Mouse (Mus musculus) megakaryocyte-erythroid progenitor cell, adult 5-6 weeks (primary cell): ENCODE measurements around the gene 1700030K09Rik. TPM values are rescaled to one million over a fixed set of nuclear protein-coding genes. Genes with fewer than 3 reads are reported as not detected.

Experiments
- ATAC-seq: replicated peaks from 2 replicates; pipeline ENCODE4 v1.8.0; 2016; ENCODE audit warnings: mild to moderate bottlenecking, inconsistent platforms; ENCODE audit not compliant: severe bottlenecking, poor library complexity, low FRiP score, low TSS enrichment
- total RNA-seq, 2 experiments: library from RNA; stranded (forward) in 1 of 2; stranded (reverse) in 1 of 2; fragments of 200-1000, 215-1000 nt in 1 of 2; fragments of >200 nt in 1 of 2; fragmentation: Nextera tagmentation in 1 of 2; gene quantifications; 2 replicates each; pipeline ENCODE4 v1.2.3; 2014 to 2017

The 1700030K09Rik gene
- total RNA-seq, 2 experiments from 2014 or later, result 5.4 to 6.9 TPM

DNA sequence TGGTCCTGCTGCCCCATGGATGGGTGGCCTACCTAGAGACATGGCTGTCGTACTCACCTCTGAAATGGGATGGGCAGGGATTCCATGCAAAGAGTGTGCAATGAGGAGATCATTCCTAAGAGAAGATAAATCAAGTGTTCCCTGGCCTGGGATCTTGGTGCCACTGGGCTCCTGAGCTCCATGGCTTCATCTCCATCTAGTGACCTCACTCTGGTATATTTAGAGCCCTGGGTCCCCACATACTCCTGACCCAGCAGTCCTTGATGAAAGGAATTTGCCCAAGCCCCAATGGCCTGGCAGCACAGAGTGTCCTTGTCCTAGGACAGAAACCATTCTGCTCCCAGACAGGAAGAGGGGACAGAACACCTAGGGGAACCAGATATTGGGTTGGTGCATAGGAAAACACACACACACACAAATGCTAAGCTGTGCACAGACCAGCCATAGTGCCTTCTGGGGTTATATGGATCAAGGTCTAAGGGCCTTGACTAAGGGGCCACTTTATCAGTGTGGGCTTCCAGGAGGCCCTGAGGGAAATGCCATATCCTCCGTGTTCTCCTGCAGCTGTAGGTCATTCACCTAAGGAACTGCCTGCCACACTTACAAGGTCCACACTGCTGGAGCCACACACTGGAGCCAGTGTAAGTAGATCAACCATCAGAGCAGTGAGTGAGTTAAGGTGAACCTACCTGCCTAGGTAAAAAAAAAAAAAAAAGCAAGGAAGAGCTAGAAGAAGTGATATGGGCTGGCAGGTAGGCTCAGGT, 56.0 kb downstream of the 1700030K09Rik start:
- ATAC-seq, result no peak

GRCm38 (mm10) chr8:72500521-72500931, 56.8 kb downstream of the 1700030K09Rik start:
- ATAC-seq, result no peak

DNA sequence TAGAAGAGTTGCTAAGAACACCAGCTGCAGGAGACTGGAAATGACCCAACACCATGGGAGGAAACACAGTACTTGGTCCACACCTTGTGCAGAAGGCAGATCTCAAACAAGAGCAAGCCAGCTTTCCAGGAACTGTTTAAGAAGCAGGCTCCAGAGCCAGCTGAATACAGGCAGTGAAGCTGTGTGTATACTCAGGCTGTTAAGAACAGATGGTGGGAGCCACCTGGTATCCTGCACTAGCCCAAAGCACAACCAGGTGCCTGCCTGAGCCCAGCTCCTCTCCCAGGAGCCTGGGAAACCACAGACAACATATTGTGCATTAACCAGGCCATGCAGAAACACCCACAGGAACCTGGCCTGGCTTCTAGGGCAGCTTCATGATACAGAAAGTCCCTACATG, 60.5 kb downstream of the 1700030K09Rik start:
- ATAC-seq, result no peak

- ATAC-seq, result peak; percentile 66
These were observed 61.1 kb downstream of the 1700030K09Rik start for GRCm38 (mm10) chr8:72504637-72505314.

GRCm38 (mm10) chr8:72507505-72507904, 63.8 kb downstream of the 1700030K09Rik start:
- ATAC-seq, result no peak

Other genes with a start within 250 kb of the 1700030K09Rik start
- gene Cib3, start 231.0 kb upstream of the 1700030K09Rik start, total RNA-seq (2014; fragmentation: Nextera tagmentation), result not detected in 2 replicates
- not detected in 2 replicates for gene Cib3, start 231.0 kb upstream of the 1700030K09Rik start, total RNA-seq (2017)
- gene Gm11034, start 230.2 kb upstream of the 1700030K09Rik start, total RNA-seq (2014; fragmentation: Nextera tagmentation), result not detected in 2 replicates
- gene Gm11034, start 230.2 kb upstream of the 1700030K09Rik start, total RNA-seq (2017), result not detected in 2 replicates
- 42.0 and 49.1 TPM in 2 replicates for gene Fam32a, start 224.2 kb upstream of the 1700030K09Rik start, total RNA-seq (2014; fragmentation: Nextera tagmentation)
- 47.2 and 58.1 TPM in 2 replicates for gene Fam32a, start 224.2 kb upstream of the 1700030K09Rik start, total RNA-seq (2017)
- gene Ap1m1, start 203.9 kb upstream of the 1700030K09Rik start, total RNA-seq (2014; fragmentation: Nextera tagmentation), result 110 and 155 TPM in 2 replicates
- 63.6 and 64.8 TPM in 2 replicates for gene Ap1m1, start 203.9 kb upstream of the 1700030K09Rik start, total RNA-seq (2017)
- 6.8 and 12.5 TPM in 2 replicates for gene Gm10282, start 138.6 kb upstream of the 1700030K09Rik start, total RNA-seq (2014; fragmentation: Nextera tagmentation)
- gene Gm10282, start 138.6 kb upstream of the 1700030K09Rik start, total RNA-seq (2017), result 7.4 and 11.2 TPM in 2 replicates
- 4.0 and 4.4 TPM in 2 replicates for gene Klf2, start 124.8 kb upstream of the 1700030K09Rik start, total RNA-seq (2014; fragmentation: Nextera tagmentation)
- 2.3 and 5.1 TPM in 2 replicates for gene Klf2, start 124.8 kb upstream of the 1700030K09Rik start, total RNA-seq (2017)
- 83.6 and 114 TPM in 2 replicates for gene Eps15l1, start 22.4 kb upstream of the 1700030K09Rik start, total RNA-seq (2014; fragmentation: Nextera tagmentation)
- gene Eps15l1, start 22.4 kb upstream of the 1700030K09Rik start, total RNA-seq (2017), result 28.8 and 37.5 TPM in 2 replicates
- gene Calr3, start within 50 bp of the 1700030K09Rik start, total RNA-seq (2014; fragmentation: Nextera tagmentation), result 0.47 and 0.79 TPM in 2 replicates
- gene Calr3, start within 50 bp of the 1700030K09Rik start, total RNA-seq (2017), result 3.3 and 6.2 TPM in 2 replicates
- 118 and 132 TPM in 2 replicates for gene Cherp, start 31.3 kb downstream of the 1700030K09Rik start, total RNA-seq (2014; fragmentation: Nextera tagmentation)
- 15.6 and 34.7 TPM in 2 replicates for gene Cherp, start 31.3 kb downstream of the 1700030K09Rik start, total RNA-seq (2017)
- 16.7 and 18.8 TPM in 2 replicates for gene Slc35e1, start 48.7 kb downstream of the 1700030K09Rik start, total RNA-seq (2014; fragmentation: Nextera tagmentation)
- 11.5 and 15.4 TPM in 2 replicates for gene Slc35e1, start 48.7 kb downstream of the 1700030K09Rik start, total RNA-seq (2017)
- gene Med26, start 104.4 kb downstream of the 1700030K09Rik start, total RNA-seq (2014; fragmentation: Nextera tagmentation), result 14.6 and 15.2 TPM in 2 replicates
- gene Med26, start 104.4 kb downstream of the 1700030K09Rik start, total RNA-seq (2017), result 8.9 and 10.1 TPM in 2 replicates
- gene Smim7, start 127.2 kb downstream of the 1700030K09Rik start, total RNA-seq (2014; fragmentation: Nextera tagmentation), result 23.2 and 30.0 TPM in 2 replicates
- 40.7 and 71.8 TPM in 2 replicates for gene Smim7, start 127.2 kb downstream of the 1700030K09Rik start, total RNA-seq (2017)
- gene Tmem38a, start 128.2 kb downstream of the 1700030K09Rik start, total RNA-seq (2014; fragmentation: Nextera tagmentation), result not detected in 2 replicates
- gene Tmem38a, start 128.2 kb downstream of the 1700030K09Rik start, total RNA-seq (2017), result not detected in 2 replicates
- 4.4 and 6.1 TPM in 2 replicates for gene Nwd1, start 202.8 kb downstream of the 1700030K09Rik start, total RNA-seq (2014; fragmentation: Nextera tagmentation)
- 1.9 and 5.8 TPM in 2 replicates for gene Nwd1, start 202.8 kb downstream of the 1700030K09Rik start, total RNA-seq (2017)